Mouse (Mus musculus): ENCODE measurements at regions not wholly inside any gene's neighbourhood (a gene's known extent, or its start where the extent isn't known, plus 50 kb on each side); places are given as distances from the start of the nearest gene placed in this dataset.
"Not testable (repeated sequence)": the region's sequence is repeated elsewhere in the genome, so short reads cannot be mapped to it uniquely, and the experiment has no call there.

DNA sequence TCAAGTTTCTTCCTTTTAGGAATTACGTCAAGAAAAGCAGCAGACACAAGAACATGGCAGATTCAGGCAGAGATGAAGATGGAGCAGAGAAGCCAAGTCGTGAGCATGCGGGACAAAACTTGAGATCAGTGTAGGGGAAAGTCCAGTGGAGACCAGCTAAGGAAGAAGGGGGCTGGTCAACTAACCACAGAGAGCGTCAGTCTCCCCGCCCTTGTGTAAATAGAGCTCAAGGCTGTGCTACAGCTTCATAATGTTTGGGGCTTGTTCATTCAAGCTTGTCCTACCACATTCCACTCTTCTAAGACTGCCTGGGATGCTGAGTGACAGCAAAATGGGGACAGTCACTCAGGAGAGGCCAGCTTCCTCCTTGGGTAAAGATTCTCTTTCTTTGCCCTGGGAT is 274.1 kb upstream of the Jarid2 start:
- no peak for ATAC-seq (replicated peaks; ENCODE audit: low FRiP score, poor library complexity, severe bottlenecking)

DNA sequence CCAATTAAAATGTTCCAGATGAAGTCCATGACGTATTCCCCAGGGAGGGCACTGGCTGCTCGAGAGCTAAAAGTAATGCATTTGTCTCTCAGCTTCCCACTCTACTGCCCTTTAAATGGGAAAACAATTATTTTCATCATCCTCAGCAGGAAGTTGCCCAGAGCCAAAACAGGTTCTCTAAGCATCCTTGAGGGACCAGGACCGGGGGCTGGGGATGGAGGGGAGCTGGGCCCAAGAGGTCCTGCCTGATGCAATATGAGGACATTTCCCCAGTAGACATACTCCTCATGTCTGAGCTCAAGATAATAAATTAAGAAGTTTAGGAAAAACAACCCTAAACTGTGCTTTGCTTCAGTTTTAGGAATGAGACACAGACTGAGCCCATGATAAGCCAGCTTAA is 270.5 kb upstream of the Jarid2 start:
- ATAC-seq (replicated peaks; ENCODE audit: low FRiP score, poor library complexity, severe bottlenecking), result no peak

DNA sequence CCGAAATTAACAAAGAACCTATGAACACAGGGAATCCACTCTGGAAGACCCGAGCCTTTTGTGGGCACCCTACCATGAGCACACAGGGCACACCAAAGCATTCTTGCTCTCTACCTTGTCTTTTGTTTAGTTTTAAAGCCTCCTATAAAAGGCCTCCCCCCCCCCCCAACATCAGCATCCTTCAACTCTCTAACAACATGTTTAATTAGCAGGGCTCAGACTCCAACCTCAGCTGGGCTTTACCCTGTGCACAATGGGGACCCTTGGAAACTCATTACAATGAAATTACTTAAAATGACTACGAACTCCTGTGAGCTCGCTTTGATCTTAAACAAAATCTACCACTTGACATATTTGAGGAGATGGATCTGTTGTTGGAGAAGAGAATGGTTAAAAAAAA is 270.1 kb upstream of the Jarid2 start:
- no peak for ATAC-seq (replicated peaks; ENCODE audit: low FRiP score, poor library complexity, severe bottlenecking)

DNA sequence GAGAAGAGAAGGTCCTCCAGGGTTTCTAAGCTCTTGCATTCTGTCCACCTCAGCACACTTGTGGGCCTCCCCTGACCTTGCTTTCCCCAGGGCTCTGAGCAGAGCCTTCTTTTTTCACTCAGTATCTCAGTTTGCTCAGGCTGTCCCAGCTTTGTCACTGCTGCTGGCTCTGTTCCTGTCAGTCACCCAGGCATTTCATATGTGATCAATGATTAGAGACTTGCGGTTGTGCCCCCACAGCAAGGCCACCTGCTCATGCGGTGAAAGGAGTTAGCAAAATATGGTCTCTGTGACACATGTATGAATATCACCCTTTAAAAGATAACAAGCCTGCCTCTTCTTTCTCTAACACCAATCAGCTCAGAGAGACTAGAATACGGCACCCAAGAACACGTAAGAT is 265.6 kb upstream of the Jarid2 start:
- no peak for ATAC-seq (replicated peaks; ENCODE audit: low FRiP score, poor library complexity, severe bottlenecking)

DNA sequence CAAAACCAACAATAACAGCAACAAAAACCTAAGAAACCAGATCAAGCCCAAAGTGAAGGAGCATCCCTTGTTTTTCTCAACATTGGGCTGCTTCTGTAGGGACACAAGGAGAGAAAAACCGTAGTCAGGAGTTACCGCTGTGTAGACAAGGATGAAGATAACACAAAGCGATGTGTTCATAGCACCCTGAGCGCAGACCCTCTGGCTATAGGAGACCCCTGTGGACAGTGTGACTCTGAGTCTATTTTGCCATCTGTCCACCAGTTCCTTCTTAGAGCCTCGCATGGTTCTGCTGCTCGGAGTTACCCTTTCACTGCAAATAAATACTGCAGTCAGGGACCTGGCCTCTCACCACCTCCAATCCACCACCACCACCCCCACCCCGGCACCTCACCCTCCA is 263.7 kb upstream of the Jarid2 start:
- ATAC-seq (replicated peaks; ENCODE audit: low FRiP score, poor library complexity, severe bottlenecking), result no peak

DNA sequence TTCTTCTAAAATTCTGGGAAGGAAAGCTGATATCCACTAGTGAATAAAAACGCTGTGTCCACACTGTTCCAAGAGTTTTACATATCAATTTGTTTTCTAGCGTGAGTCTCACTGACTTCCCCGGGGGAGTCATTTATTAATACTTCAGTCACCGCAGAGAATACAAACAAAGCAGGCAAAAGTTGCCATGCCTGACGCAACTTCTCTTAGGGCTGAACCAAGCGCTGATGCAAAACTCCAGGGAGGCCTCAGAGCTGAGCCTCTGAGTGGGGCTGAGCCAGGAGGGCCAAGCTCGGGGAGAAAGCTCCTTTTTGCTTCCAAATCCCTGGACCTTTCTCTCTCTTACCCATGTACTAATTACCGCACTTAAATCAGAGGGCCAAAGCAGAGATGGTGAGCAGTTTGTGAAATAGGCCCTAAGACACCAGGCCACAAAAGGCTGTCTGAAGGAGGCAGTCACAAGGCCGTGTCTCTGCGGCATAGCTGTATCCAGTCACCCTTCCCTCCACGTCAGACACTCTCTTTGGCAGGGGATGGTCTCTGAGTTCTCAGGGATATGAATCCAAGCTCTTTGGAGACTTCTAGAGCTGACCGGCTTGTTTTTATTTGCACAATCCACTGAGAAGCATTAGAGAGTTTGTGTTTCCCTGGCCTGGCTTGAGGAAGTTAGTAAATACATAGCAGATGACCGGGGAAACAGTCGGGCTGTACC is 260.2 kb upstream of the Jarid2 start:
- no peak for ATAC-seq (replicated peaks; ENCODE audit: low FRiP score, poor library complexity, severe bottlenecking)

DNA sequence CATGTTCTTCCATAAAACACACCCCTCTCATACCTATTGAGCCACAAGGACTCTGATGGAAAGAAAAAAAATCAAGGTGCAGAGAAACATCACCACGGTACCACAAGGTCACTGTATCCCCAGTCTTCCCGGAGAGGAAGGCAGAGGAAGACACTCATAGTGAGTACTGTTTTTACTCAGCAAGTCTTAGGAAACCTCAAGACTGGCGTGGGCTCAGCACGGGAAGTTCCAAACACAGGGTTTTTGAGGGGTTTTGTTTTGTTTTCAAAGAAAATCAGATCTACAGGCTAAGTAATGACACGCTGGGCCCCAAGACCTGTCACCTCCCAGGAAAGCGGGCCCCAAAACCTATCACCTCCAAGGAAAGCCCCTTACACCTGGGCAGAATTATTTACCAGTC is 259.6 kb upstream of the Jarid2 start:
- no peak for ATAC-seq (replicated peaks; ENCODE audit: low FRiP score, poor library complexity, severe bottlenecking)

DNA sequence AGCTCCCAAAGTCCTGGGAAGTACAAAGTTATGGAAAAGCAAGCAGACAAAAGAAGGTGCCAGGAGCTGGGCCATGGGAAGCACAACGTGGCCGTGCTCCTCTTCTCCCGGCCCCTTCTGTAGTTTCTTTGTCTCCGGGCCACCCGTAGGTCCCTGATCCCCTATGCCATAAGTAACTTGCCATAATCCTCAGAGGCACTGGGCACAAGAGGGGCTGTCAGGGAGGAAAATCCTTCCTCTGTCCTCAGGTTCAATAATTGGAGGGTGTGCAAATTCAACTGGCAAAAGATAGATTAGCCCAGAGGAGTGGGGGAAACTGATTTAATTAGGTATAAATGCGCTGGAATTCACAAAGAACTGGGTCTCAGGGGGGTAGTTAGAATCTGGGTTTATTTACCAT is 256.1 kb upstream of the Jarid2 start:
- no peak for ATAC-seq (replicated peaks; ENCODE audit: low FRiP score, poor library complexity, severe bottlenecking)

DNA sequence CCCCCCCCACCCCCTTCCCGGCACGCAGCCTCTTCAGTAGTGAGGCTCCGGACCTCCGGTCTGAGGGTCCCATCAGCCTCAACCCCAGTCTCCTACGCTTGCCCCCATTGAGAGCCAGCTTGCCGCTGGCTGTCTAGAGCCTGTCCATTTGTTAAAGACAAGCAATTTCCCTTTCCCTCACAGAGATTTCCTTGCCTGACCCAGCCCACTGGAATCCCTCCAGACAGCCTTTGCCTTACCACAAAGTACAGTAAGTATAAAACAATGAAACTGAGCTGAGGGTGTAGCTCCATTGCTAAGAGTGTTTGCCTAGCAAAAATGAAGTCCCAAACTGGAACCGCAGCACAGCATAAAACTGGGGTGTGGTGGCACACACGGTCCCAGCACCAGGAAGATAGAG is 252.4 kb upstream of the Jarid2 start:
- no peak for ATAC-seq (replicated peaks; ENCODE audit: low FRiP score, poor library complexity, severe bottlenecking)

DNA sequence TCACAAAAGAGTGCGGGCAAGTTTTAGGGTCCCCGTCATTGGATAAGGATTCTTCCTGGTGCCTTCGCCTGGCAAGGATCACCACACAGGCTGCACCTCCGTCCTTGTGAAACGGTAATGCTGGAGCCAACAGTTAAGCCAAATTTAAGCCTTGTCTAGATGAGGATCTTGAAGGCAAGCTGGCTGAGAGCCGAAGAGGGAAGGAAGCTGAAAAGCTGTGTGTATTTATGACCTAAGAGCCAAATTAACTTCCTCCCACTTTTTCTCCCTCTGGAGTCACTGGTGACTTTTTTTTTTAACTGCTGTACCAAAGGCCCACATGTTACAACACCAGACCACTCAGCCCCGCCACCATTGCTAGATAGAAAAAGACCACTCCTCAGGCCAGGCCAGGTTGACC is 249.1 kb upstream of the Jarid2 start:
- ATAC-seq (replicated peaks; ENCODE audit: low FRiP score, poor library complexity, severe bottlenecking), result no peak

DNA sequence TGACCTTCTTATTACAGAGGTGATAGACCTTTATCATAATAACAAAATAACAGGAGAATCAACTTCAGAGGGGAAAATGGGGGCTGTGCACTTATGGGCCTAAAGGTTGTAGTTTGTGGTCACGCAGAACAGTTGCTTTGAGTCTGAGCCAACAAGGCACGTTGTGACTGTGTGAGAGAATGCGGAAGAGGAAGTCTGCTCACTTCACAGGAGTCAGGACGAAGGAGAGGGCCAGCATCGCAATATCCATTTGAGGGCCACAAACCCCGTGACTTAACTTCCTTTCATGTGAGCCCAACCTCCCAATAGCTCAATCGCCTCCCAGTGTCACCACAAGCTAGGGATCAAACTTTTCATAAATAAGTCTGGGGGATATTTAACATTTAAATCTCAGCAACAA is 246.6 kb upstream of the Jarid2 start:
- ATAC-seq (replicated peaks; ENCODE audit: low FRiP score, poor library complexity, severe bottlenecking), result no peak

DNA sequence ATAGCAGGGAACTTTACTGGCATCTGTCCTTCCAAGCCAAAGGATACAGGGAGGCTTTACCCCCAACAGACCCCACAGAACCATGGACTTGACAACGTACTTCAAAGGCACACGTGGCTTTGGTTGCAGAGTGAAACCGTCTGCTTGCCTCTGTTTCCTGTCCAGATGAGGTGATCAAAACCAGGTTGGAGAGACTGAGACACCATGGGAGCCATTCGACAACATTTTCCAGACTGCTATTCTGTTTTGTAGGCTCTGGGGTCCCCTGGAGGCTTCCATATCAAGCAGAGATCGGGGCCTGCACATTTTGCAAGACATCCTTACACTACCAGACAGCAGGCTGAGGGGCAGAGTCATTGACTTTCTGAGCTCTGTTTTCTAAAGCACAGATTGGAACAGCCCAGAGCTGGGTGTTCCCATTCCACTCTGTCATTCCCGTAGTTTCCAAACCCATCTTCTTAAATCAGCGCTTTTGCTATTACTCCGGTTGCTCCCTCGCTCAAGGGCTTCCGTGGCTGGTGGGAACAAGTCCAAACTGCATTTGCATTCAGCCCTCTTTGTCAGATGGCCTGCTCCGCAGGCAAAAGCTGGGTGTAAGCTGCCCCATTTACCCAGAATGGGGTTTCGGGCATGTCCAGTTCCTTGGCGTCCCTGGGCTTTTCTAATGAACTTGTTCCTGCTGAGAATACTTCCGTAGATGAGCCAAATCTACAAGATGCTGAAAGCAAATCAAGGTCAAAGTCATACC is 244.5 kb upstream of the Jarid2 start:
- ATAC-seq (replicated peaks; ENCODE audit: low FRiP score, poor library complexity, severe bottlenecking), result no peak

DNA sequence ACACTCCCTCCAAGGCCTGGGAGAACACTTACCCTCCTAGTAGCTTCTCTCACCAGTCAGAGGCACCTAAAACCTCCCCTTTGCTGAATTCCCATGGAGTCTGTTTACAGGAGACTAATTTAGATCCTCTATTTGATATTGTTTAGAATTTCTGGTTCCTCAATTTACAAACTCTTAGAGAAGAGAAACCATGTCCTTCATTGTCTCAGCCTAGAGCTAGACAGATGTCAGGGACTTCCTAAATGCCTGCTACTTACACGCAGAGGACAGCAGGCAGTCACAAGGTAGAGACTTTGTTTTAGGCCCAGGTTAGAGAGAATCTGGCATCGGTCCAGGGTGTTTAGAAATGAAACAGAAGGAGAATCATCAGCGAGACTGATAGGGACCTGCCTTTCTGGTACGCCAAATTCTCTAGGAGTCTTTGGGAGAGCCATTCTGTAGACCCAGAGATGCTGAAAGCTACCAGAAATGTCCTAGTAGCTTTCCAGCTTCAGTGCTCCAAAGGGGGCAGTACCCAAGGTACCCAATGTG is 238.3 kb upstream of the Jarid2 start:
- ATAC-seq (replicated peaks; ENCODE audit: low FRiP score, poor library complexity, severe bottlenecking), result no peak

DNA sequence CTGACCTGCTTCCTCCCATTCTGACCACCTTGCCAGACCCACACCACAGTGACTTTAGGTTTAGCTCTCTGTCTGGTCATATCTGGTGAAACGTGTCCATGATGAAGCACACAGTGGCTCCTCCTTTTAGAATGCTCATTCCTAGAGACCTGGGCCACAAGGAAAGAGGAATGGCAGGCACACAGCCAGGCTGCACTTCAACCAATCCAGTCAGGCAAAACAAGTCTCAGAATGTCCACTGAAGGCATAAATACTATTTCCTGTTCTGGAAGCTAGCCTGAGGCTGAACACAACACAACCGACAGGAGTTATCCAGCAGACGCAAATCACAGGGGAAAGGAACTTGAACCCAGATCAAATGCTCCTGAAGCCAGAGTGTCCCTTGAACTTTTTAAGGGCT is 235.4 kb upstream of the Jarid2 start:
- ATAC-seq (replicated peaks; ENCODE audit: low FRiP score, poor library complexity, severe bottlenecking), result no peak

DNA sequence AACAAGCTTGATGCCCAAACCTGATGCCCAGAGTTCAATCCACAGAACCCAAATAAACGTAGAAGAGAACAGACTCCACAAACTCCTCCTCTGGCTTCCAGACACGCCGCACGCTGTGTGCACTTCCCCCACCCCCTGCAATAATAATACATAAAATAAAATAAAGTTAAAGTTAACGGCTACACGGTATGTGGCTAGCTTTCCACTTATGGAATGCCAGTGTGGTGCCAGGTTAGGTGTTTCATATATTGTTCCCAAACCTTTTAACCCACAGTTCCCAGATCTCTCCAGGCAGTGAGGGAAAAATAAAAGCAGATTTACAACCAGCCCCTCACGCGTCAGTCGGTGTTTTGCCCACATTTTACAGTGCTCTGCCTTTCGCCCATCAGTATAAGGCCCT is 233.8 kb upstream of the Jarid2 start:
- no peak for ATAC-seq (replicated peaks; ENCODE audit: low FRiP score, poor library complexity, severe bottlenecking)

DNA sequence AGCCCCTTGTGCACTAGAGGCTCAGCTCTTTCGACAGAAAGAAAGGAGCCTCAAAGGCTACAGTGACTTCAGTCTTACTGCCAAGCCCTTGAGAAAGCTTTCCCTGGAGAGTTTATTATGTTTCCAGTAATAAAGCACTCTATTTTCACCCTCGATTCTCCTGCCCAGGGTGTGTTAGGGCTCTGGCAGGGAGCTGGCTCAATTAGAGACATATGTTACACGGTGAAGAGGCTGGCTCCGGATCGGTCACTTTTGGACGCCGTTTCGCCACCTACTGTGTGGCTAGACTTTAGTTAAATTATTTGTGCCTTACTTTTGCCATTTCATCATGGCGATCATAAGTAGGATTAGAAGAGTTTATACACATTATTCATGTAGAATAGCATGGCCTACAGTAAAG is 232.7 kb upstream of the Jarid2 start:
- ATAC-seq (replicated peaks; ENCODE audit: low FRiP score, poor library complexity, severe bottlenecking), result no peak

DNA sequence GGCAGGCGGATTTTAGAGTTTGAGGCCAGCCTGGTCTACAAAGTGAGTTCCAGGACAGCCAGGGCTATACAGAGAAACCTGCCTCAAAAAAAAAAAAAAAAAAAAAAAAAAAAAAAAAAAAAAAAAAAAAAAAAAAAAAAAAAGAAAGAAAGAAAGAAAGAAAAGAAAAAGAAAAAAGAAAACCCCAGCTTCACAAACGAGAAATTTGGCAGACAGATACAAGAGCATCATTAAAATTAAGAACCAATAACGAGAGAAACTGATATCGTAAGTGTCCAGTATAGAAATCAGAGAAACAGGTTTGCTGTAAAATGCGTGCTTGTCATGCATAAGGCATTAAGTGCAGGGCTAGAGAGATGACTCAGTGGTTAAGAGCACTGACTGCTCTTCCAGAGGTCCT is 228.4 kb upstream of the Jarid2 start:
- ATAC-seq (replicated peaks; ENCODE audit: low FRiP score, poor library complexity, severe bottlenecking), result not testable (repeated sequence)

DNA sequence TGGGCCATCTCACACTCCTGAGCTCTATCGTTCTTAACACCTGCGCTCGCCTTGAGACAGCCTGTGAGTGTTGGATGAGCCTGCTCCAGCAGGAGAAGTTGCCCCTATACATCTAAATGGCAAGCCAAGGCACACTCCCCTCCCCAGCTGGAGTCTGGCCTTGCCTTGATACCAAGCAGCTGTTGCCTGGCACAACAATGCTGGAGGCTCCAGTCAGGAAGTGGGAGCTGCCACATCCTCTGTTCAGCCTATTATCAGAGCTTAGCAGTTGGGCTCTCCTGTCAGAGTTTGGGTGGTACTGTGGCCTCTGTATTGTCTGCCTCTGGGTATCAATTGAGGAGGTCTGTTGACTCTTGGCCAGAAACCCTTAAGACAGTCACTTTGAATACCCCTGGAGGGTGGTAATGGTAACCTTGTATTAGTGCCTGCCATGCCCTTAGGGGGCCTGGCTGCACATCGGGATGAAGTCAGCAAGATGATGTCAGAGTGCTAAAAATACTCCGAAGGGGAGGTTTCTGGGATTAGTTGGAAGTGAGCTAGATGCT is 227.4 kb upstream of the Jarid2 start:
- no peak for ATAC-seq (replicated peaks; ENCODE audit: low FRiP score, poor library complexity, severe bottlenecking)

DNA sequence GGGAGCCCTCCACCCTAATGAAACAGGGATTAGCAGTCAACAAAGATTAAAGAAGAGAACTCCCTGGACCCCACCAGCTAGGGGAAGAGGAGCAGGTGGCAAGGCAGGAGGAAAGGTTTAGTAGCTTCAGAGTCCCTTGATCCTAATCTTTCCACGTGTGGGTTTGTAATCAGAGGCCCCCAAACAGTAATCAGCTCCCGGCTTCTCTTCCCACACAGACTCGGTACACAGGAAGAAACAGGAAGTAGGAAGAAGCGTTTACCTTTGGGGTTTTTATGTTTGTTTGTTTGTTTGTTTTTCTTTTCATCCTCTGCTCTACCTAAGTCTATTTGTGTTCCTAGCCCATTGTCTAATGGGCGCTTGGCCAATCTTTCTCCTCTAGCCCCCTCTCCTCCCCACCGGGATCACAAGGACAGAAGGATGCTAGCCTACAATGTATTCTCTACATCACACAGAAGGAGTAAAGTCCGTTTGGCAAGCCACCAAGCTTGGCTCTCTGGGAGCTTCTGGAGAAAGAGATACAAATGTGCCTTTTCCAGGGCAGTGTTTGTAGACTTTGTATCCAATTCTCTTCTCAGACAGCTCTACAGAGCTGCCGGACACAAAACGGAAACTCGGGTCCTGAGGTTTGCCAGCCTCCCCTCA is 226.5 kb upstream of the Jarid2 start:
- ATAC-seq (replicated peaks; ENCODE audit: low FRiP score, poor library complexity, severe bottlenecking), result no peak

DNA sequence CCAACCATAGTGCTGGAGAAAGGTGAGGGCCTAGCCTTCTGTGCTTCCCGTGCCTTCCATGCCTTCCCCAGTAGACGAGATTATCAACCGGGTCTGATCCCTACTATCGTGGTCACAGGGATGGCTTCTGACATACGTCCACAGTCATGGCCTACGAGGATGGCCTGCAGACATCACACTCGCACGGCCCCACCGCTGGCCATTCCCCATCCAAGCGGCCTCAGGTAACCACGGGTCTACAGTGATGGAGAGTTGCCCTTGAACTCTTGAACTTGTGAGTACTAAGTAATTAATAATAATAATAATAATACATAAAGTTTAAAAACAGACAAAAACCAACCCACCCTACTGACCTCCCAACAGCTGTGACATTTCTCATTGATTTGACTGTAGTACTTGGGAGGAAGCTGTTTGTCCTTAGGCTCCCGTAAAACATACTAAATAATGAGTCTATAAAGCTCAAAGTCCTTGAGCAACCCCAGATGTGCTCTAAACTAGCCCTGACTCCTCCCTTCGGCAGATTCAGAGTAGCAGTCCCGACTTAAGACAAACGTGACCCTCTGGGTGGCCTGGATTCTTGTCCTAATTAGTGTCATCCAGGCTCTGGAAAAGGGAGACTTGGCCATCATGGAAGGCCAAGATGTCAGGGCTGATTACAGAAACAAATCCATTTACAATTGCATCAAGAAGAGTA is 225.9 kb upstream of the Jarid2 start:
- ATAC-seq (replicated peaks; ENCODE audit: low FRiP score, poor library complexity, severe bottlenecking), result no peak
